Mouse (Mus musculus) forebrain, embryonic 15.5 days (tissue): ENCODE data around the gene Btbd1. TPM values are rescaled to one million over a fixed set of nuclear protein-coding genes. Genes with fewer than 3 reads are reported as not detected.
A peak's percentile ranks its signal among the peaks of the same experiment; 100 is the strongest.
"Not testable (repeated sequence)": the region's sequence is repeated elsewhere in the genome, so short reads cannot be mapped to it uniquely, and the experiment has no call there.

Experiments
- ATAC-seq: fragments of 200-750 bp; cut with Nextera tagmentation; replicated peaks from 2 replicates; pipeline ENCODE4 v1.8.0; 2017; ENCODE audit warnings: mild to moderate bottlenecking, moderate TSS enrichment, moderate library complexity
- H3K27ac ChIP-seq: fragments of 300-500 bp; sonication (generic); replicated peaks from 2 replicates; pipeline ENCODE4 v1.5.1; 2015; ENCODE audit warnings: mild to moderate bottlenecking, inconsistent platforms
- H3K27me3 ChIP-seq: fragments of 300-500 bp; sonication (generic); 2 replicates; pipeline ENCODE4 v1.6.1; 2015; ENCODE audit warnings: inconsistent platforms
- H3K36me3 ChIP-seq: fragments of 300-500 bp; sonication (generic); 2 replicates; pipeline ENCODE4 v1.6.1; 2015; ENCODE audit warnings: mild to moderate bottlenecking, inconsistent platforms
- H3K4me1 ChIP-seq: fragments of 300-500 bp; sonication (generic); 2 replicates; pipeline ENCODE4 v1.6.1; 2015; ENCODE audit warnings: inconsistent platforms
- H3K4me2 ChIP-seq: fragments of 300-500 bp; sonication (generic); replicated peaks from 2 replicates; pipeline ENCODE4 v1.6.1; 2015; ENCODE audit warnings: mild to moderate bottlenecking, inconsistent platforms
- H3K4me3 ChIP-seq: fragments of 300-500 bp; sonication (generic); 2 replicates; pipeline ENCODE4 v1.5.1; 2015; ENCODE audit warnings: mild to moderate bottlenecking, inconsistent platforms
- H3K9ac ChIP-seq: fragments of 300-500 bp; sonication (generic); replicated peaks from 2 replicates; pipeline ENCODE4 v1.6.1; 2015; ENCODE audit warnings: mild to moderate bottlenecking, inconsistent platforms
- H3K9me3 ChIP-seq: fragments of 300-500 bp; sonication (generic); 2 replicates; pipeline ENCODE4 v1.6.1; 2016; ENCODE audit warnings: inconsistent platforms
- WGBS: fragments of 180-500 bp; shearing (Covaris S2); methylation state at CpG from one replicate; pipeline ENCODE4 v1.1.7; 2015; ENCODE audit warnings: mixed read lengths; 5-methylcytosine and 5-hydroxymethylcytosine counted together
- polyA plus RNA-seq: library from polyadenylated mRNA; unstranded; fragments of >200 nt; fragmentation: Nextera tagmentation; extraction: Ambion mirVana; gene quantifications from 2 replicates; pipeline ENCODE4 v1.2.1, GENCODE M21; 2015

Gene Btbd1
- polyA plus RNA-seq, 1 experiment from 2014 or later: 108 TPM

- no peak overlapping the region for H3K4me3 ChIP-seq
- H3K9me3 ChIP-seq: no peaks in the 10 kb centered on the region
- H3K27me3 ChIP-seq: no peaks in the 10 kb centered on the region
- H3K27ac ChIP-seq: no peak overlapping the region
- no peak overlapping the region for H3K9ac ChIP-seq
- H3K36me3 ChIP-seq: no peaks in the 10 kb centered on the region
- ATAC-seq: peak; percentile 35; the same call in 1 of the 2 replicates
- peaks cover 4% of the 10 kb centered on the region; the same call in 1 of the 2 replicates for H3K4me1 ChIP-seq
- no peak overlapping the region for H3K4me2 ChIP-seq
- 8% methylated on average over 4 of the region's 4 CpGs for WGBS
These were observed 18.5 kb upstream of the Btbd1 start for GRCm38 (mm10) chr7:81847777-81848176.

DNA sequence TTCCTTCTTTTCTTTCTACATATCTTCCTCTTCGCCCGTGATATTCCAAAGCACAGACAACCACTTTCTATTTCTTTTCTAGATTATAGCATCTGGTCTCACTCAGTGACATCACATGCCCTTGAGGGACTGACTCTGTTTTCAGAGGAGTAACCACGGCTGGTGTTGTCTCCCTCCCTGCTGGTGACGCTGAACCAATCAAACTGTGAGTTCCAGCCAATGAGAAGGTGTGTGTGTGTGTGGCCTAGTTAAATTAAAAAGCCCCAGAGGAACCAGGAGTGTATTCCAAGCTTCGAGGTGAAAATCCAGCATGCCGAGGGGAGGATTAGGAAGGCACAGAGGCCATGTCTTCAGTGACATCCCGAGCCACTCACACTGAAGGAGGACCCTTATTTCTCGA lies 17.8 kb upstream of the Btbd1 start:
- 33% methylated on average over 8 of the region's 8 CpGs for WGBS
- ATAC-seq: no peak

DNA sequence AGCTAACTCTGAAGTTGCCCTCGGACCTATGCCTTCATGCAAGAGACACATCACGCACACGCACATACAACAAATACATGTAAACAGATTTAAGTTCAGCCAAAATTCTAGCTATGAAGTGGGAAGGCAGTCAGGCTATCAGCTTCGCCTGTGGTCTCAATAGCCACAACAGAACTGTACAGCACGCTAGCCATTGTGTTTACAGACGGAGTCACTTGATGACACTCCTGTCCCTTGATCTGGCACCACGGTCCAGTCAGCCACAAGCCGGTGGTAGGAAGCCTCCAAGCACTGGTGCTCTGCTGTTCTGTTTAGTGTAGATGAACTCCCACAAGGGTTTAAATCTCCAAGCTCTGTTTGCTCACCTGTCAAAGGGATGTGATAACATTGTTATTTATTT lies 16.8 kb upstream of the Btbd1 start:
- H3K4me1 ChIP-seq: peaks cover 9% of the 10 kb centered on the region
- H3K9ac ChIP-seq: no peak overlapping the region
- H3K4me3 ChIP-seq: no peak overlapping the region
- no peaks in the 10 kb centered on the region for H3K27me3 ChIP-seq
- no peaks in the 10 kb centered on the region for H3K9me3 ChIP-seq
- H3K4me2 ChIP-seq: no peak overlapping the region
- ATAC-seq: no peak
- H3K27ac ChIP-seq: no peak overlapping the region
- no peaks in the 10 kb centered on the region for H3K36me3 ChIP-seq
- 91% methylated on average over 8 of the region's 8 CpGs for whole genome bisulfite sequencing

More for the DNA sequence above, 17.8 kb upstream of the Btbd1 start:
- peaks cover 4% of the 10 kb centered on the region; the same call in 1 of the 2 replicates for H3K4me1 ChIP-seq
- H3K9ac ChIP-seq: no peak overlapping the region
- no peak overlapping the region for H3K27ac ChIP-seq
- no peak overlapping the region for H3K4me3 ChIP-seq
- H3K36me3 ChIP-seq: no peaks in the 10 kb centered on the region
- H3K27me3 ChIP-seq: no peaks in the 10 kb centered on the region
- no peak overlapping the region for H3K4me2 ChIP-seq
- no peaks in the 10 kb centered on the region for H3K9me3 ChIP-seq

GRCm38 (mm10) chr7:81845313-81845712 lies 16.1 kb upstream of the Btbd1 start:
- H3K9ac ChIP-seq: no peak overlapping the region
- 81% methylated on average over 3 of the region's 3 CpGs for WGBS
- ATAC-seq: no peak

DNA sequence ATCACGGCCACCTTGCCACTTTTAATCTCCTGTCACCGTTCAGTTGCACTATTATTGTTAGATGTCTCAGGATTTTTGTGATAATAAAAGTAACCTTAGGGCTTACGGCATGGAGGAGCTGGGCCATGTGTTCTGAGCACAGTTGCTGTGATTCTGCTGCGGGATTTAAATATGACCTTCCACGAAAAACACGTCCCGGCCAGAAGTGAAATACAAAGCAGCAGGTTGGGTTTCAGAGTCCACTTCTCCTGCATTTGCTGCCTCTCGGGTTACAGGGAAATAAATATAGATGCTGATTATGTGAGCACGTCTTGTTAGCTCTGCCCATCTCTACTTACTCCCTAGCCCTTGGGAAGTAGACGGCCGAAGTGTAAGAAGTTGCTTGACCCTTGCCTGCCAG lies 15.6 kb upstream of the Btbd1 start:
- no peak overlapping the region for H3K4me3 ChIP-seq
- ATAC-seq: no peak
- WGBS: 87% methylated on average over 11 of the region's 11 CpGs
- H3K27ac ChIP-seq: no peak overlapping the region
- no peak overlapping the region for H3K9ac ChIP-seq
- H3K4me2 ChIP-seq: no peak overlapping the region
- H3K9me3 ChIP-seq: no peaks in the 10 kb centered on the region
- H3K36me3 ChIP-seq: no peaks in the 10 kb centered on the region
- H3K4me1 ChIP-seq: peaks cover 17% of the 10 kb centered on the region
- H3K27me3 ChIP-seq: no peaks in the 10 kb centered on the region

More at GRCm38 (mm10) chr7:81845313-81845712, 16.1 kb upstream of the Btbd1 start:
- Histone ChIP-seq H3K36me3 (no peaks in the 10 kb centered on the region), H3K4me1 (peaks cover 16% of the 10 kb centered on the region), H3K4me2 (no peak overlapping the region), H3K9me3 (no peaks in the 10 kb centered on the region), H3K4me3 (no peak overlapping the region), H3K27me3 (no peaks in the 10 kb centered on the region), H3K27ac (no peak overlapping the region)

DNA sequence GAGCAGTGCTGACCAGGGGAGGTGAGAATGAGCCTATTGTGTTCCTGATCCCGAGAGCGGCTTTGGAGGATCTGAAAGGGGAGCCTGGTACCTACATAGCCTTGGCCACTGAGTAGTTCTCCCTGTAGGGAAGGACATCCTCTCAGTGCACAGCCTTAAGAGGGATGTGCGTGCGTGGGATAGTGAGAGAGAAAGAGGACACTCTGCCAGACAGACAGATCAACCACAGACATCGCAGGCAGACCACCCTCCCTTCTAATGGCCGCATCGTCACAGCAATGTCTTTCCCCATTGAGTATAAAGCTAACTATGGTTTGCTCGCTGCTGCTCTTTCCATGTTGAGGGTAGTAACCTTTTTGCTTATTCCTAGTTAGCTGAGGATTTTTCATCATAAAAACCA lies 14.7 kb upstream of the Btbd1 start:
- no peak overlapping the region for H3K4me3 ChIP-seq
- H3K4me1 ChIP-seq: peaks cover 17% of the 10 kb centered on the region
- H3K9me3 ChIP-seq: no peaks in the 10 kb centered on the region
- H3K36me3 ChIP-seq: no peaks in the 10 kb centered on the region
- no peak overlapping the region for H3K27ac ChIP-seq
- 65% methylated on average over 8 of the region's 8 CpGs for WGBS
- H3K9ac ChIP-seq: no peak overlapping the region
- no peak for ATAC-seq
- H3K27me3 ChIP-seq: no peaks in the 10 kb centered on the region
- H3K4me2 ChIP-seq: no peak overlapping the region

- ATAC-seq: no peak
- H3K27me3 ChIP-seq: no peaks in the 10 kb centered on the region
- WGBS: 85% methylated on average over 1 of the region's 1 CpGs
These were observed 13.8 kb upstream of the Btbd1 start for GRCm38 (mm10) chr7:81842998-81843397.

GRCm38 (mm10) chr7:81842141-81842540 lies 12.9 kb upstream of the Btbd1 start:
- no peak overlapping the region for H3K4me3 ChIP-seq
- no peak overlapping the region for H3K9ac ChIP-seq
- 90% methylated on average over 7 of the region's 7 CpGs for WGBS
- peaks cover 13% of the 10 kb centered on the region for H3K4me1 ChIP-seq
- no peaks in the 10 kb centered on the region for H3K9me3 ChIP-seq
- ATAC-seq: no peak
- H3K36me3 ChIP-seq: no peaks in the 10 kb centered on the region
- no peak overlapping the region for H3K27ac ChIP-seq
- no peaks in the 10 kb centered on the region for H3K27me3 ChIP-seq
- H3K4me2 ChIP-seq: no peak overlapping the region

More at GRCm38 (mm10) chr7:81842998-81843397, 13.8 kb upstream of the Btbd1 start:
- Histone ChIP-seq H3K36me3 (no peaks in the 10 kb centered on the region), H3K9ac (no peak overlapping the region), H3K4me1 (peaks cover 16% of the 10 kb centered on the region), H3K27ac (no peak overlapping the region), H3K4me2 (no peak overlapping the region), H3K9me3 (no peaks in the 10 kb centered on the region), H3K4me3 (no peak overlapping the region)

GRCm38 (mm10) chr7:81841439-81841838 lies 12.2 kb upstream of the Btbd1 start:
- H3K27ac ChIP-seq: peak overlapping the region; percentile 66; the same call in 1 of the 2 replicates
- no peak overlapping the region for H3K4me3 ChIP-seq
- H3K4me2 ChIP-seq: no peak overlapping the region
- H3K27me3 ChIP-seq: no peaks in the 10 kb centered on the region
- 91% methylated on average over 6 of the region's 6 CpGs for WGBS
- no peaks in the 10 kb centered on the region for H3K9me3 ChIP-seq
- no peaks in the 10 kb centered on the region for H3K36me3 ChIP-seq
- peaks cover 13% of the 10 kb centered on the region for H3K4me1 ChIP-seq
- H3K9ac ChIP-seq: no peak overlapping the region
- ATAC-seq: no peak

DNA sequence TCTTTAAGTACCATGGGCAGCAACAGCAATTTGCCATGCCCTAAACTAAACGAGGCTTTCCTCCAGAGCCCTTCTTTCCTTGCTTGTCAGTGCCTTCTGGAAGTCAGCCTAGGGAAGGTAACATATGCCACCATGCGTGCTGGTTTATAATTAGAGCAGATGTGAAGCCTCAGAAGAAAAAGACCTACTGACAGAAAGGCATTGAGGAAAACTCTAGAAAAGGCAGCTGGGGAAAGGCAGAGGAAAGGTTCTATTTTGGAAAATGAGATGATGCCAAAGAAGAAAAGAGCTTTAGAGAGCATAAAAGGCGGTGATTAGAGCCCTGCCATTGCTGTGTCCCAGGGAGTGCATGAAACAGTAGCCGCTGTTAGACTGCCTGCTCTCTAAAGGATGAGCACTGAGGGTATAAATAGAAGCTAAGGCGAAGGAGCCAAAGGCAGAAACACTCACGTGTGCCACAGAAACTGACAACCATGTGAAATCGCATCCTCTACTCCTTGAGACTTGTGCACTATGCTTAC lies 11.5 kb upstream of the Btbd1 start:
- Histone ChIP-seq H3K4me3 (no peak overlapping the region), H3K27me3 (no peaks in the 10 kb centered on the region), H3K9me3 (no peaks in the 10 kb centered on the region), H3K4me2 (no peak overlapping the region), H3K36me3 (no peaks in the 10 kb centered on the region), H3K9ac (no peak overlapping the region), H3K4me1 (peaks cover 13% of the 10 kb centered on the region), H3K27ac (peak overlapping the region; percentile 66)
- 37% methylated on average over 7 of the region's 7 CpGs for WGBS
- peak; percentile 70; the same call in 1 of the 2 replicates for ATAC-seq

DNA sequence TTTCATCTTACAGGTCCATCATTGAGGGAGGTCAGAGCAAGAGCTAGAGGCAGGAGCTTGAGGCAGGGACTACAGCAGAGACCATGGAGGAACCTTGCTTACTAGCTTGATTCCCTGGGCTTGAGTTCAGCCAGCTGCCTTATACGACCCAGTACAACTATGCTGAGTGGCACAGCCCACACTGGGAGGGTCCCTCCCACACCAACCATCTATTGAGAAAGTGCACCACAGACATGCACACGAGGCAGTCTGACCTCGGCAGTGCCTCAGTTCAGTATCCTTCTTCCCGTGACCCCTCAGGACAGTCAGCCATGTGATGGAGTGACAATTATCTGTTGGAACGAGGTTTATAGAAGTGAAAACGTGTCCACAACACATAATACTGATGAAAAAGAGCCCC lies 10.5 kb upstream of the Btbd1 start:
- WGBS: 60% methylated on average over 6 of the region's 6 CpGs
- H3K4me1 ChIP-seq: peaks cover 13% of the 10 kb centered on the region
- H3K27me3 ChIP-seq: no peaks in the 10 kb centered on the region
- H3K36me3 ChIP-seq: no peaks in the 10 kb centered on the region
- H3K27ac ChIP-seq: no peak overlapping the region
- no peak for ATAC-seq
- H3K9ac ChIP-seq: no peak overlapping the region
- H3K4me2 ChIP-seq: no peak overlapping the region
- no peaks in the 10 kb centered on the region for H3K9me3 ChIP-seq
- no peak overlapping the region for H3K4me3 ChIP-seq

DNA sequence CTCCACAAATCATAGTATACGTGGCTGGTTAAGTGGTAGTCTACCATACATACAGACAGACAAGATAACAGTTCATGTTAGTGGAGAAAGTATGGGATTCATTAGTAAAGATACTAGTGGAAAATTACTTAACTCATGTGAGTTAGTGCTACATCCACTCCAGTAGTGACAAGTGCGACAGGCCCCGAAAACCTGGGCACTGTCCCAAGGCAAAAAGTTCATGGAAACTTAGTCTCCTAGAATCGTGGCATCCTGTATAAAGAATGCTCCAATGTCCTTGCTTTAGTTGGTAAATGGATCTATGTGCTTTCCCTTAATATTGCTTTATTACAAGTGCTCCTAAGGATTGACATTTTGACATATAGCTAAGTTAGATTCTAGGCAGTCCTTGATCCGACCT lies 8.5 kb upstream of the Btbd1 start:
- not testable (repeated sequence) for H3K4me2 ChIP-seq, H3K27me3 ChIP-seq, H3K9ac ChIP-seq, H3K27ac ChIP-seq, ATAC-seq, H3K36me3 ChIP-seq, H3K4me3 ChIP-seq, H3K9me3 ChIP-seq
- peaks cover 13% of the 10 kb centered on the region for H3K4me1 ChIP-seq
- 89% methylated on average over 5 of the region's 5 CpGs for WGBS

- Histone ChIP-seq H3K4me3 (no peak overlapping the region), H3K9me3 (no peaks in the 10 kb centered on the region), H3K27me3 (no peaks in the 10 kb centered on the region), H3K27ac (no peak overlapping the region), H3K36me3 (no peaks in the 10 kb centered on the region), H3K4me1 (peaks cover 2% of the 10 kb centered on the region), H3K4me2 (no peak overlapping the region), H3K9ac (no peak overlapping the region)
- ATAC-seq: no peak
- 84% methylated on average over 5 of the region's 5 CpGs for WGBS
These were observed 6.2 kb upstream of the Btbd1 start for GRCm38 (mm10) chr7:81835430-81835829.
